Mouse (Mus musculus): ENCODE results near the gene Psmc6. TPM values are rescaled to one million over a fixed set of nuclear protein-coding genes. Genes with fewer than 3 reads are reported as not detected.
A peak's percentile ranks its signal among the peaks of the same experiment; 100 is the strongest.

Psmc6 gene
- polyA plus RNA-seq, 1 experiment, result 34.2 TPM

GRCm38 (mm10) chr14:45328072-45328713 is 1.4 kb upstream of the Psmc6 start:
- Histone ChIP-seq H3K4me3 (replicated peaks; ENCODE audit: extremely low read depth, low read depth, low read length) (no peak overlapping the region), H3K4me1 (ENCODE audit: control insufficient read depth, insufficient read depth, low read length) (no peaks in the 10 kb centered on the region; the same call in 1 of the 2 replicates)
- TF ChIP-seq POLR2A (IDR thresholded peaks at IDR 0.05; ENCODE audit: borderline replicate concordance, extremely low read depth, low read depth, low read length), result no peak
- no peak for TF ChIP-seq CTCF (IDR thresholded peaks at IDR 0.05; ENCODE audit: insufficient read depth, low read length)
- 83% methylated on average over 4 of the region's 4 CpGs for WGBS
- DNase-seq, result no peak

- TF ChIP-seq POLR2A (IDR thresholded peaks at IDR 0.05; ENCODE audit: borderline replicate concordance, extremely low read depth, low read depth, low read length) (no peak), CTCF (IDR thresholded peaks at IDR 0.05; ENCODE audit: insufficient read depth, low read length) (no peak)
- H3K4me1 ChIP-seq (ENCODE audit: control insufficient read depth, insufficient read depth, low read length), result no peaks in the 10 kb centered on the region; the same call in 1 of the 2 replicates
- 12% methylated on average over 8 of the region's 8 CpGs for WGBS
- DNase-seq, result no peak
- peak overlapping the region; percentile 41 for H3K4me3 ChIP-seq (replicated peaks; ENCODE audit: extremely low read depth, low read depth, low read length)
Measured at GRCm38 (mm10) chr14:45329018-45329588, 485 bp upstream of the Psmc6 start.

GRCm38 (mm10) chr14:45350931-45351859 is 21.6 kb downstream of the Psmc6 start, which contains the start of gene Styx:
Gene Styx (plus strand): TSS chr14:45351093.
- Histone ChIP-seq H3K4me3 (replicated peaks; ENCODE audit: extremely low read depth, low read depth, low read length) (peak within 1 kb of the TSS; percentile 66), H3K4me1 (ENCODE audit: control insufficient read depth, insufficient read depth, low read length) (peaks cover 4% of the 10 kb centered on the region; the same call in 1 of the 2 replicates)
- TF ChIP-seq CTCF (IDR thresholded peaks at IDR 0.05; ENCODE audit: insufficient read depth, low read length) (no peak), POLR2A (IDR thresholded peaks at IDR 0.05; ENCODE audit: borderline replicate concordance, extremely low read depth, low read depth, low read length) (peak; percentile 37; the same call in 1 of the 2 replicates)
- WGBS, result under 1% methylated on average over 78 of the region's 93 CpGs
- peak; percentile 95 for DNase-seq

GRCm38 (mm10) chr14:45364211-45365195 is 34.9 kb downstream of the Psmc6 start:
- 79% methylated on average over 16 of the region's 16 CpGs for WGBS
- TF ChIP-seq CTCF (IDR thresholded peaks at IDR 0.05; ENCODE audit: insufficient read depth, low read length) (no peak), POLR2A (IDR thresholded peaks at IDR 0.05; ENCODE audit: borderline replicate concordance, extremely low read depth, low read depth, low read length) (no peak)
- Histone ChIP-seq H3K4me1 (ENCODE audit: control insufficient read depth, insufficient read depth, low read length) (no peaks in the 10 kb centered on the region), H3K4me3 (replicated peaks; ENCODE audit: extremely low read depth, low read depth, low read length) (no peak overlapping the region)
- DNase-seq, result no peak

- Histone ChIP-seq H3K4me3 (replicated peaks; ENCODE audit: extremely low read depth, low read depth, low read length) (no peak overlapping the region), H3K4me1 (ENCODE audit: control insufficient read depth, insufficient read depth, low read length) (no peaks in the 10 kb centered on the region)
- TF ChIP-seq CTCF (IDR thresholded peaks at IDR 0.05; ENCODE audit: insufficient read depth, low read length), result no peak
- TF ChIP-seq POLR2A (IDR thresholded peaks at IDR 0.05; ENCODE audit: borderline replicate concordance, extremely low read depth, low read depth, low read length), result no peak
- no peak for DNase-seq
- 91% methylated on average over 6 of the region's 6 CpGs for WGBS
Measured at GRCm38 (mm10) chr14:45365196-45365587, 35.6 kb downstream of the Psmc6 start.

- TF ChIP-seq POLR2A (IDR thresholded peaks at IDR 0.05; ENCODE audit: borderline replicate concordance, extremely low read depth, low read depth, low read length) (no peak), CTCF (IDR thresholded peaks at IDR 0.05; ENCODE audit: insufficient read depth, low read length) (no peak)
- 74% methylated on average over 3 of the region's 3 CpGs for WGBS
- DNase-seq, result no peak
- Histone ChIP-seq H3K4me1 (ENCODE audit: control insufficient read depth, insufficient read depth, low read length) (no peaks in the 10 kb centered on the region), H3K4me3 (replicated peaks; ENCODE audit: extremely low read depth, low read depth, low read length) (no peak overlapping the region)
Measured at GRCm38 (mm10) chr14:45378771-45379170, 49.2 kb downstream of the Psmc6 start.

GRCm38 (mm10) chr14:45380756-45381155 is 51.2 kb downstream of the Psmc6 start:
- no peak for TF ChIP-seq CTCF (IDR thresholded peaks at IDR 0.05; ENCODE audit: insufficient read depth, low read length)
- TF ChIP-seq POLR2A (IDR thresholded peaks at IDR 0.05; ENCODE audit: borderline replicate concordance, extremely low read depth, low read depth, low read length), result no peak
- Histone ChIP-seq H3K4me1 (ENCODE audit: control insufficient read depth, insufficient read depth, low read length) (no peaks in the 10 kb centered on the region), H3K4me3 (replicated peaks; ENCODE audit: extremely low read depth, low read depth, low read length) (no peak overlapping the region)
- no peak for DNase-seq
- WGBS, result 62% methylated on average over 6 of the region's 6 CpGs

GRCm38 (mm10) chr14:45382912-45383311 is 53.3 kb downstream of the Psmc6 start:
- WGBS, result 75% methylated on average over 4 of the region's 4 CpGs
- TF ChIP-seq CTCF (IDR thresholded peaks at IDR 0.05; ENCODE audit: insufficient read depth, low read length), result peak; percentile 51
- no peak for TF ChIP-seq POLR2A (IDR thresholded peaks at IDR 0.05; ENCODE audit: borderline replicate concordance, extremely low read depth, low read depth, low read length)

More at GRCm38 (mm10) chr14:45382912-45383311, 53.3 kb downstream of the Psmc6 start:
- peaks cover 3% of the 10 kb centered on the region for H3K4me1 ChIP-seq (ENCODE audit: control insufficient read depth, insufficient read depth, low read length)
- no peak overlapping the region for H3K4me3 ChIP-seq (replicated peaks; ENCODE audit: extremely low read depth, low read depth, low read length)
- no peak for DNase-seq

All from lung, adult 2 months (tissue).